Mouse (Mus musculus) neural tube, embryonic 12.5 days (tissue): ENCODE measurements around the gene Rex1bd. TPM values are rescaled to one million over a fixed set of nuclear protein-coding genes. Genes with fewer than 3 reads are reported as not detected.
A peak's percentile ranks its signal among the peaks of the same experiment; 100 is the strongest.

Experiments used
- ATAC-seq: fragments of 200-750 bp; cut with Nextera tagmentation; 2 replicates; pipeline ENCODE4 v1.8.0; 2017; ENCODE audit warnings: low read depth, mild to moderate bottlenecking, moderate TSS enrichment, moderate library complexity; ENCODE audit not compliant: low FRiP score
- H3K27ac ChIP-seq: fragments of 300-500 bp; sonication (generic); 2 replicates; pipeline ENCODE4 v1.5.1; 2016
- H3K27me3 ChIP-seq: fragments of 300-500 bp; sonication (generic); replicated peaks from 2 replicates; pipeline ENCODE4 v1.6.1; 2016; ENCODE audit warnings: mild to moderate bottlenecking
- H3K36me3 ChIP-seq: fragments of 300-500 bp; sonication (generic); 2 replicates; pipeline ENCODE4 v1.6.1; 2016; ENCODE audit warnings: mild to moderate bottlenecking
- H3K4me1 ChIP-seq: fragments of 300-500 bp; sonication (generic); 2 replicates; pipeline ENCODE4 v1.6.1; 2016
- H3K4me2 ChIP-seq: fragments of 300-500 bp; sonication (generic); replicated peaks from 2 replicates; pipeline ENCODE4 v1.6.1; 2016; ENCODE audit warnings: mild to moderate bottlenecking
- H3K4me3 ChIP-seq: fragments of 300-500 bp; sonication (generic); 2 replicates; pipeline ENCODE4 v1.5.1; 2016
- H3K9ac ChIP-seq: fragments of 300-500 bp; sonication (generic); 2 replicates; pipeline ENCODE4 v1.6.1; 2016; ENCODE audit warnings: mild to moderate bottlenecking
- H3K9me3 ChIP-seq: fragments of 300-500 bp; sonication (generic); 2 replicates; pipeline ENCODE4 v1.6.1; 2016; ENCODE audit warnings: mild to moderate bottlenecking
- WGBS: fragments of 180-500 bp; shearing (Covaris S2); methylation state at CpG from one replicate; pipeline ENCODE4 v1.1.7; 2016; 5-methylcytosine and 5-hydroxymethylcytosine counted together
- polyA plus RNA-seq: library from polyadenylated mRNA; unstranded; fragments of >200 nt; fragmentation: Nextera tagmentation; extraction: Ambion mirVana; gene quantifications from 2 replicates; pipeline ENCODE4 v1.2.1, GENCODE M21; 2016

Rex1bd gene
- polyA plus RNA-seq, 1 experiment from 2014 or later: 123 TPM

- WGBS: 15% methylated on average over 25 of the region's 25 CpGs
- Histone ChIP-seq H3K4me2 (peak overlapping the region; percentile 90), H3K9me3 (no peaks in the 10 kb centered on the region), H3K9ac (peak overlapping the region; percentile 97), H3K27ac (no peak overlapping the region), H3K36me3 (peaks cover 37% of the 10 kb centered on the region), H3K27me3 (no peaks in the 10 kb centered on the region), H3K4me1 (peaks cover 40% of the 10 kb centered on the region), H3K4me3 (peak overlapping the region; percentile 98)
- ATAC-seq: no peak
Observed at GRCm38 (mm10) chr8:70509281-70509952, 2.9 kb upstream of the Rex1bd start.

- Histone ChIP-seq H3K4me3 (no peak overlapping the region), H3K27me3 (peaks cover 22% of the 10 kb centered on the region), H3K9me3 (no peaks in the 10 kb centered on the region), H3K9ac (no peak overlapping the region), H3K27ac (no peak overlapping the region), H3K4me2 (0 out of 2 replicates have a peak overlapping the region, but pooled peaks have one; percentile 88), H3K4me1 (peaks cover 55% of the 10 kb centered on the region), H3K36me3 (peaks cover 20% of the 10 kb centered on the region)
- 61% methylated on average over 5 of the region's 5 CpGs for WGBS
- no peak for ATAC-seq
Observed at GRCm38 (mm10) chr8:70507027-70507393, 458 bp upstream of the Rex1bd start.

- Histone ChIP-seq H3K4me1 (peaks cover 52% of the 10 kb centered on the region), H3K9ac (peak overlapping the region; percentile 89), H3K4me2 (peak overlapping the region; percentile 88), H3K4me3 (peak overlapping the region; percentile 79), H3K9me3 (no peaks in the 10 kb centered on the region), H3K36me3 (peaks cover 20% of the 10 kb centered on the region), H3K27ac (peak overlapping the region; percentile 77; the same call in 1 of the 2 replicates), H3K27me3 (peaks cover 34% of the 10 kb centered on the region)
- WGBS: 39% methylated on average over 32 of the region's 32 CpGs
- ATAC-seq: peak; percentile 27
Observed at GRCm38 (mm10) chr8:70505698-70506327, 739 bp downstream of the Rex1bd start.

GRCm38 (mm10) chr8:70504851-70505250, 1.7 kb downstream of the Rex1bd start:
- Histone ChIP-seq H3K4me3 (no peak overlapping the region), H3K4me2 (peak overlapping the region; percentile 88; the same call in 1 of the 2 replicates), H3K27me3 (peaks cover 44% of the 10 kb centered on the region), H3K9ac (no peak overlapping the region), H3K9me3 (no peaks in the 10 kb centered on the region), H3K27ac (no peak overlapping the region), H3K4me1 (peaks cover 52% of the 10 kb centered on the region), H3K36me3 (peaks cover 20% of the 10 kb centered on the region)
- ATAC-seq: no peak
- WGBS: 75% methylated on average over 3 of the region's 3 CpGs

GRCm38 (mm10) chr8:70504291-70504716, 2.2 kb downstream of the Rex1bd start:
- WGBS: 47% methylated on average over 16 of the region's 16 CpGs
- Histone ChIP-seq H3K36me3 (peaks cover 20% of the 10 kb centered on the region), H3K27ac (no peak overlapping the region), H3K4me1 (peaks cover 50% of the 10 kb centered on the region), H3K27me3 (peaks cover 49% of the 10 kb centered on the region), H3K4me3 (no peak overlapping the region), H3K9me3 (no peaks in the 10 kb centered on the region), H3K9ac (no peak overlapping the region), H3K4me2 (0 out of 2 replicates have a peak overlapping the region, but pooled peaks have one; percentile 5)
- ATAC-seq: no peak

- WGBS: 11% methylated on average over 46 of the region's 46 CpGs
- Histone ChIP-seq H3K9me3 (no peaks in the 10 kb centered on the region), H3K4me2 (peak overlapping the region; percentile 20), H3K4me3 (no peak overlapping the region), H3K9ac (0 out of 2 replicates have a peak overlapping the region, but pooled peaks have one; percentile 29), H3K36me3 (peaks cover 13% of the 10 kb centered on the region), H3K4me1 (peaks cover 41% of the 10 kb centered on the region), H3K27me3 (peaks cover 60% of the 10 kb centered on the region), H3K27ac (no peak overlapping the region)
- ATAC-seq: no peak
Observed at GRCm38 (mm10) chr8:70503062-70503750, 3.3 kb downstream of the Rex1bd start.

GRCm38 (mm10) chr8:70502540-70502939, 4.0 kb downstream of the Rex1bd start:
- Histone ChIP-seq H3K27ac (no peak overlapping the region), H3K4me2 (peak overlapping the region; percentile 33), H3K4me3 (no peak overlapping the region), H3K9me3 (no peaks in the 10 kb centered on the region), H3K9ac (0 out of 2 replicates have a peak overlapping the region, but pooled peaks have one; percentile 26), H3K27me3 (peaks cover 66% of the 10 kb centered on the region), H3K36me3 (peaks cover 7% of the 10 kb centered on the region), H3K4me1 (peaks cover 41% of the 10 kb centered on the region)
- no peak for ATAC-seq
- WGBS: 28% methylated on average over 12 of the region's 12 CpGs

GRCm38 (mm10) chr8:70501820-70502529, 4.6 kb downstream of the Rex1bd start:
- peaks cover 71% of the 10 kb centered on the region for H3K27me3 ChIP-seq
- peak overlapping the region; percentile 33 for H3K4me2 ChIP-seq
- H3K4me3 ChIP-seq: no peak overlapping the region
- H3K9ac ChIP-seq: 0 out of 2 replicates have a peak overlapping the region, but pooled peaks have one; percentile 26
- H3K9me3 ChIP-seq: no peaks in the 10 kb centered on the region
- peaks cover 2% of the 10 kb centered on the region; the same call in 1 of the 2 replicates for H3K36me3 ChIP-seq
- no peak overlapping the region for H3K27ac ChIP-seq
- WGBS: 8% methylated on average over 23 of the region's 23 CpGs
- peaks cover 39% of the 10 kb centered on the region for H3K4me1 ChIP-seq
- ATAC-seq: no peak

GRCm38 (mm10) chr8:70500386-70501301, 5.9 kb downstream of the Rex1bd start:
- peak overlapping the region; percentile 32 for H3K4me2 ChIP-seq
- no peak overlapping the region for H3K27ac ChIP-seq
- H3K4me3 ChIP-seq: no peak overlapping the region
- no peak overlapping the region for H3K9ac ChIP-seq
- peaks cover 31% of the 10 kb centered on the region for H3K4me1 ChIP-seq
- WGBS: 8% methylated on average over 39 of the region's 39 CpGs
- peaks cover 85% of the 10 kb centered on the region for H3K27me3 ChIP-seq
- ATAC-seq: no peak
- no peaks in the 10 kb centered on the region for H3K9me3 ChIP-seq
- H3K36me3 ChIP-seq: no peaks in the 10 kb centered on the region

- Histone ChIP-seq H3K36me3 (no peaks in the 10 kb centered on the region), H3K27me3 (peaks cover 99% of the 10 kb centered on the region), H3K4me2 (peak overlapping the region; percentile 23; the same call in 1 of the 2 replicates), H3K9me3 (no peaks in the 10 kb centered on the region), H3K4me3 (peak overlapping the region; percentile 17), H3K9ac (no peak overlapping the region), H3K4me1 (peaks cover 38% of the 10 kb centered on the region), H3K27ac (no peak overlapping the region)
- WGBS: 5% methylated on average over 12 of the region's 12 CpGs
- no peak for ATAC-seq
Observed at GRCm38 (mm10) chr8:70495771-70496062, 10.8 kb downstream of the Rex1bd start.
